Mouse (Mus musculus) forebrain, embryonic 16.5 days (tissue): ENCODE measurements around the gene Tsga13. TPM values are rescaled to one million over a fixed set of nuclear protein-coding genes. Genes with fewer than 3 reads are reported as not detected.
A peak's percentile ranks its signal among the peaks of the same experiment; 100 is the strongest.

ENCODE experiments used
- ATAC-seq: fragments of 200-750 bp; cut with Nextera tagmentation; 2 replicates; pipeline ENCODE4 v1.8.0; 2017; ENCODE audit warnings: mild to moderate bottlenecking, moderate library complexity
- H3K27ac ChIP-seq: fragments of 300-500 bp; sonication (generic); 2 replicates; pipeline ENCODE4 v1.5.1; 2014; ENCODE audit warnings: low read length, control low read depth
- H3K27me3 ChIP-seq: fragments of 300-500 bp; sonication (generic); replicated peaks from 2 replicates; pipeline ENCODE4 v1.6.1; 2014; ENCODE audit warnings: low read length; ENCODE audit not compliant: control insufficient read depth, insufficient read depth
- H3K36me3 ChIP-seq: fragments of 300-500 bp; sonication (generic); 2 replicates; pipeline ENCODE4 v1.6.1; 2014; ENCODE audit not compliant: control insufficient read depth, insufficient read depth
- H3K4me1 ChIP-seq: fragments of 300-500 bp; sonication (generic); replicated peaks from 2 replicates; pipeline ENCODE4 v1.6.1; 2014; ENCODE audit warnings: low read length; ENCODE audit not compliant: control insufficient read depth, insufficient read depth
- H3K4me2 ChIP-seq: fragments of 300-500 bp; sonication (generic); 2 replicates; pipeline ENCODE4 v1.6.1; 2014; ENCODE audit warnings: mild to moderate bottlenecking, low read length, control low read depth
- H3K4me3 ChIP-seq: fragments of 300-500 bp; sonication (generic); replicated peaks from 2 replicates; pipeline ENCODE4 v1.5.1; 2014; ENCODE audit warnings: mild to moderate bottlenecking, low read length, control low read depth
- H3K9ac ChIP-seq: fragments of 300-500 bp; sonication (generic); replicated peaks from 2 replicates; pipeline ENCODE4 v1.6.1; 2014; ENCODE audit warnings: low read depth, low read length, control low read depth
- H3K9me3 ChIP-seq: fragments of 300-500 bp; sonication (generic); 2 replicates; pipeline ENCODE4 v1.6.1; 2016; ENCODE audit warnings: low read length; ENCODE audit not compliant: control insufficient read depth
- WGBS: fragments of 180-500 bp; shearing (Covaris S2); extraction: QIAGEN DNeasy Blood & Tissue Kit; methylation state at CpG from one replicate; pipeline ENCODE4 v1.1.7; 2014; 5-methylcytosine and 5-hydroxymethylcytosine counted together
- polyA plus RNA-seq: library from polyadenylated mRNA; unstranded; fragments of >200 nt; fragmentation: Nextera tagmentation; extraction: Ambion mirVana; gene quantifications from 2 replicates; pipeline ENCODE4 v1.2.1, GENCODE M21; 2015

Tsga13 gene
- polyA plus RNA-seq, 1 experiment from 2014 or later: 0.19 TPM

GRCm38 (mm10) chr6:30904911-30905310 lies 10.5 kb downstream of the Tsga13 start:
- H3K4me1 ChIP-seq: no peaks in the 10 kb centered on the region
- H3K27me3 ChIP-seq: no peaks in the 10 kb centered on the region
- 75% methylated on average over 5 of the region's 5 CpGs for WGBS
- H3K36me3 ChIP-seq: no peaks in the 10 kb centered on the region
- H3K9ac ChIP-seq: no peak overlapping the region
- H3K4me2 ChIP-seq: no peak overlapping the region
- ATAC-seq: no peak
- H3K27ac ChIP-seq: no peak overlapping the region
- H3K9me3 ChIP-seq: no peaks in the 10 kb centered on the region
- H3K4me3 ChIP-seq: no peak overlapping the region

DNA sequence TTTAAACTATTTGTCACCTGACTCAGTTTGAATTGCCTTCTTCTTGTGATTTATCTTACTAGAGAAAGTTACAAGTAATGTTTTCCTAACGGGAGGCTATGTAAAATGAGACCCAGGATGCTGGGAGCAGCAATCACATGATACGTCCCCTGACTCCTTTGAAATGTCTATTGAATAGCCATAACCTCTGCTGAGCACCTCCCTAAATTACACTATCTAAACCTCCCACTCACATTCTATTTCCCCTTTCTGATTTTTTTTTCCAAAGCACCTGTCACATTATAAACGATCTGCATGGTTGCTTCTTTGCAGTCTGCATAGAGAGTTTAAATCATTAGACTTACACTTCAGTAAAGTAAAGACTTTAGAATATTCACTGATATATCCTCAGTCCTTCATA lies 11.3 kb downstream of the Tsga13 start:
- Histone ChIP-seq H3K4me2 (no peak overlapping the region), H3K9me3 (no peaks in the 10 kb centered on the region), H3K4me3 (no peak overlapping the region), H3K27ac (no peak overlapping the region), H3K27me3 (no peaks in the 10 kb centered on the region), H3K4me1 (no peaks in the 10 kb centered on the region), H3K9ac (no peak overlapping the region), H3K36me3 (no peaks in the 10 kb centered on the region)
- no peak for ATAC-seq
- WGBS: 55% methylated on average over 3 of the region's 3 CpGs

DNA sequence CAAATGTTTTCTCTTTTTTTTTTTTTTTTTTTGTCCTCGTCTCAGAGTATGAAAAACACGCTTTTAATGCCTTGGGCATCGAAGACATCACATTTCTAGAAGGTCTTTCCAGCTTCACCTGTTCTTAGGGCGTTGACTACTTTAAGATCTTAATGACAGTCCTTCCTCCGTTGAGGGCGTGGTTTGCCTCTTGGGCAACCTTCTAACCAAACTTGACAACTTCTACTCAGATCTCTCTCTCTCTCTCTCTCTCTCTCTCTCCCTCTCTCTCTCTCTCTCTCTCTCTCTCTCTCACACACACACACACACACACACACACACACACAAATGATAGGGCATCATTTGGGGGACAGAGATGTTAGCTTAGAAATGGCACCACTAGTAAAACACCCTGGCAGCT lies 17.9 kb downstream of the Tsga13 start:
- Histone ChIP-seq H3K4me3 (no peak overlapping the region), H3K4me1 (peaks cover 13% of the 10 kb centered on the region), H3K9me3 (no peaks in the 10 kb centered on the region), H3K27ac (no peak overlapping the region), H3K27me3 (no peaks in the 10 kb centered on the region), H3K4me2 (no peak overlapping the region), H3K36me3 (peaks cover 2% of the 10 kb centered on the region; the same call in 1 of the 2 replicates), H3K9ac (no peak overlapping the region)
- WGBS: 84% methylated on average over 6 of the region's 6 CpGs
- ATAC-seq: no peak

- WGBS: 21% methylated on average over 8 of the region's 8 CpGs
- peak overlapping the region; percentile 96 for H3K27ac ChIP-seq
- H3K9ac ChIP-seq: peak overlapping the region; percentile 87
- H3K9me3 ChIP-seq: no peaks in the 10 kb centered on the region
- peaks cover 13% of the 10 kb centered on the region for H3K4me1 ChIP-seq
- ATAC-seq: no peak
- H3K36me3 ChIP-seq: peaks cover 2% of the 10 kb centered on the region; the same call in 1 of the 2 replicates
- H3K27me3 ChIP-seq: no peaks in the 10 kb centered on the region
- H3K4me2 ChIP-seq: peak overlapping the region; percentile 77
- peak overlapping the region; percentile 82 for H3K4me3 ChIP-seq
These were observed 18.4 kb downstream of the Tsga13 start for GRCm38 (mm10) chr6:30896986-30897327.

DNA sequence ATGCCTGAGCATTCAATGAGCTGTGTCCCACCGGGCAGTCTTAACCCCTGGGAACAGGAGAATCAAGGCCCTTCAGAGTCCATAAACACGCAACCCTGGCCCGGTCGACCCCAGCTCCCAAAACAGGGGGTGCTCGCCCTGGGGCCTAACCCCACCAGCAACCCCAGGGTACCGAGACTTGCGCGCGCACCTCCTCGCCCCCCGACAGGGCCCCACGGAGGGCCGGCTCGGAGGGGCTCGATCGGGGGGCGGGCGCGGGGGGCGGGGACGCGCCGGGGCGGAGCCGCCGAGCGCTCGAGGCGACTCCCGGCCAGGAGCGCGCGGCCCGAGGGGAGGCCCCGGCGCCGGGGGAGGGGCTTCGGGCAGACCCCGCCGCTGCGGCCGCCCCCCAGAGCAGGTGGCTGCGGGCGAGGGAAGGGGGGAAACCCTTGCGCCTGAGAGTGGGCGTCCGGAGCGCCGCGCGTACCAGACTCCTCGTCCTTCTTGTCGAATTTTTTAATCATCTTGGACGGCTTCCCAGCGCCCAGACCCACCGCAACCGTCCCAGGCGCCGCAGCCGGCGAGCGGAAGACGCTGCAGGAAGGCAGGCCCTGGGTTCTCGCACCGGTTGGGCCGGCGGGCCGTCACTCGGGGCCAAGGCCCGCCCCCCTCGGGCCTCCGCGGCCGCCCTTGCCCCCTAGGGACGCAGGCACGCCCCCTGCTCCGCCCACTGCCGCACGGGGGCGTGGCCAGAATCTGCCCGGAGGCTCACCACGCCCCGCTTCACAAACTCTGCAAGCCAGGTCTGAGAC lies 19.0 kb downstream of the Tsga13 start, which contains the start of gene Copg2:
Gene Copg2 (minus strand): TSS at position 600 of the 791 bp plus-strand sequence.
- peak; percentile 99 for ATAC-seq
- H3K4me2 ChIP-seq: peak within 1 kb of the TSS; percentile 77
- peak within 1 kb of the TSS; percentile 82 for H3K4me3 ChIP-seq
- H3K4me1 ChIP-seq: peaks cover 13% of the 10 kb centered on the region
- H3K9me3 ChIP-seq: no peaks in the 10 kb centered on the region
- WGBS: under 1% methylated on average over 66 of the region's 83 CpGs
- peaks cover 2% of the 10 kb centered on the region; the same call in 1 of the 2 replicates for H3K36me3 ChIP-seq
- H3K27ac ChIP-seq: peak within 1 kb of the TSS; percentile 96
- no peaks in the 10 kb centered on the region for H3K27me3 ChIP-seq
- peak within 1 kb of the TSS; percentile 87 for H3K9ac ChIP-seq

GRCm38 (mm10) chr6:30895819-30896194 lies 19.6 kb downstream of the Tsga13 start:
- WGBS: 17% methylated on average over 3 of the region's 3 CpGs
- peak overlapping the region; percentile 82 for H3K4me3 ChIP-seq
- H3K9me3 ChIP-seq: no peaks in the 10 kb centered on the region
- no peak for ATAC-seq
- peak overlapping the region; percentile 96 for H3K27ac ChIP-seq
- no peaks in the 10 kb centered on the region for H3K27me3 ChIP-seq
- peak overlapping the region; percentile 77 for H3K4me2 ChIP-seq
- peaks cover 2% of the 10 kb centered on the region; the same call in 1 of the 2 replicates for H3K36me3 ChIP-seq
- peaks cover 13% of the 10 kb centered on the region for H3K4me1 ChIP-seq
- H3K9ac ChIP-seq: peak overlapping the region; percentile 87

GRCm38 (mm10) chr6:30893081-30893480 lies 22.3 kb downstream of the Tsga13 start:
- Histone ChIP-seq H3K9me3 (no peaks in the 10 kb centered on the region), H3K27me3 (no peaks in the 10 kb centered on the region), H3K4me1 (peaks cover 13% of the 10 kb centered on the region), H3K9ac (no peak overlapping the region), H3K27ac (no peak overlapping the region), H3K36me3 (peaks cover 2% of the 10 kb centered on the region; the same call in 1 of the 2 replicates), H3K4me2 (no peak overlapping the region), H3K4me3 (no peak overlapping the region)
- no peak for ATAC-seq
- WGBS: 84% methylated on average over 4 of the region's 4 CpGs

GRCm38 (mm10) chr6:30891761-30892160 lies 23.6 kb downstream of the Tsga13 start:
- H3K4me1 ChIP-seq: peaks cover 9% of the 10 kb centered on the region
- no peak overlapping the region for H3K9ac ChIP-seq
- no peak overlapping the region for H3K27ac ChIP-seq
- no peak for ATAC-seq
- no peak overlapping the region for H3K4me2 ChIP-seq
- no peak overlapping the region for H3K4me3 ChIP-seq
- H3K27me3 ChIP-seq: no peaks in the 10 kb centered on the region
- H3K9me3 ChIP-seq: no peaks in the 10 kb centered on the region
- peaks cover 2% of the 10 kb centered on the region; the same call in 1 of the 2 replicates for H3K36me3 ChIP-seq

GRCm38 (mm10) chr6:30884856-30885255 lies 30.5 kb downstream of the Tsga13 start:
- Histone ChIP-seq H3K9ac (no peak overlapping the region), H3K27me3 (no peaks in the 10 kb centered on the region), H3K4me1 (no peaks in the 10 kb centered on the region), H3K36me3 (peaks cover 3% of the 10 kb centered on the region), H3K9me3 (no peaks in the 10 kb centered on the region), H3K4me3 (no peak overlapping the region), H3K27ac (no peak overlapping the region), H3K4me2 (no peak overlapping the region)
- ATAC-seq: no peak
- 89% methylated on average over 3 of the region's 3 CpGs for WGBS
